Mouse (Mus musculus) inflammation-experienced regulatory T-cells, adult 6 months (primary cell): Measurements from ENCODE around the gene Mpp6. TPM values are rescaled to one million over a fixed set of nuclear protein-coding genes. Genes with fewer than 3 reads are reported as not detected.

ENCODE experiments used
- ATAC-seq: one replicate; pipeline ENCODE4 v1.8.0; 2017
- polyA plus RNA-seq, 3 experiments: library from polyadenylated mRNA; unstranded; fragments of 100-300 nt; shearing (Covaris generic); gene quantifications; one replicate each; pipeline ENCODE4 v1.2.1; 2017

Mpp6 gene
- polyA plus RNA-seq, 3 experiments from 2014 or later = 9.0 to 14.0 (median 10.3) TPM

DNA sequence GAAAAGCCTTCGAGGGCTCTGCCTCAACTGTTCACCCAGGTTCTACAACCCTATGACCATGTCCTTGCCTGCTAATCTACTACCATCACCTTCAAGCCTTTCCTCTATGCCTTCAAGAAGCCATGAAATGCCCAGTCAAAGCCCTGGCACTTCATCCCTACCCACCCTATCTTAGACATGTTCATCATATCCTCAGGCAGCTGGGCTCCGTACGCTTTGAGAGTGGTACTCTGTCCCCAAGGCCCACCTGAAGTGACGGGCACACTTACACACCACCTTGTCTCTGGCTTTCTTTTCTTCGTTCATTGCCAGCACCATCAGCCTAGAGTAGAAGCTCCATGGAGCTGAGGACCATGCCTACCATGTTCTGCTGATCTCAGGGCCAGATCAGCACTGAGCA is 121.2 kb downstream of the Mpp6 start:
- no peak for ATAC-seq

DNA sequence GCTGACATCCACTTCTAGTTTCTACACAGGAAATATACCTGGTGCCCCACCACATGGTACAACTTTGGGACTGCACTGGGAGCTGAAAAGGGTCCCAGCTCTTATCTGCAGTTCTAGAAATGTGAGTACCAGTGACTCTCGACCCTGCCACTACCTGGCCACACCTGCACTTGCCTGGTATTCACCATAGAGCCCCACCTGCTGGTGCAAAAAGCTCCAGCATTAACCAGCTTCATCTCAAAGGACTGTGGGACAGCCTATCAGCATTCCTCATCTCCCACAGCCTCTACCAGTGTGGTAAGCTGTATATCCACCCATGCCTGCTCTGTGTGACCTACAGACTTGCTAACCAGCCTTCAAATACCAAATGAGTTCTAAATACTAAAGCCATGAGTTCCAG is 122.9 kb downstream of the Mpp6 start:
- ATAC-seq = no peak

DNA sequence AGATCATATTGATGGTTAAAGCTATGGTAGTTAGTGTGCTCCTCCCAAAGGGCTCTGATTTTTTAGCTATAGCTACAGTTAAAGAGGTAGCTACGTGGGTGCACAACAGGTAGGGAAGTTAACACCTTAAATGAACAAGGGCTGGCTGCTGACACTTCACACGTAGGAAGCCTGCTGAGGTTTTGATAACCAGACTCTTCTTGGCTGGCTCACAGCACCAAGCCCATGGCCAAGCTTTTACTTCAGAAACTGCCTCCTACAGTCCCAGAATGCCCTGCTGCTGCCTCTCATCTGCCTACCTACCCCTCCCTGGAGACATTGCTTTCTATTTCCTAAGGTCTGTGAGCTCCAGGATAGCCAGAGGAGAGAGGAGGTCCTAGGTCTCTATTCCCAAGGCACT is 127.9 kb downstream of the Mpp6 start:
- ATAC-seq = no peak

DNA sequence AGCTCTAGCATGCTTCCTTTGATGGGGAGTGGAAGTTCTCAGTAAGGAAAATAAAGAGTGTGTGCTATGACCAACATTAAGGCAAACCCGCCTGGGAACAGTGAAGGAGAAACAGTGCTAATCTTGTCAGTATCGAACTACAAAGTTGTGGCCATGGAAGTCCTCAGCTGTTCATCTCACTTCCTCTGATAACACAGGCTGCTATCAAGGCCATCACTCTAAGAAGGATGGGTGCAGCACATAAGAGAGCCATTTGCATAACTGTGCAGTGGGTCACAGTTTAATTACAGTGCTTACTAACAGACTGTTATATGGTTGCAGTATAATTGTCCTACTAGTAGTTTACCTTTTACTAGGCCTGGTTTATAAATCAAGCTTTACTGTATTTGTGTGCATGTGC is 129.9 kb downstream of the Mpp6 start:
- no peak for ATAC-seq

DNA sequence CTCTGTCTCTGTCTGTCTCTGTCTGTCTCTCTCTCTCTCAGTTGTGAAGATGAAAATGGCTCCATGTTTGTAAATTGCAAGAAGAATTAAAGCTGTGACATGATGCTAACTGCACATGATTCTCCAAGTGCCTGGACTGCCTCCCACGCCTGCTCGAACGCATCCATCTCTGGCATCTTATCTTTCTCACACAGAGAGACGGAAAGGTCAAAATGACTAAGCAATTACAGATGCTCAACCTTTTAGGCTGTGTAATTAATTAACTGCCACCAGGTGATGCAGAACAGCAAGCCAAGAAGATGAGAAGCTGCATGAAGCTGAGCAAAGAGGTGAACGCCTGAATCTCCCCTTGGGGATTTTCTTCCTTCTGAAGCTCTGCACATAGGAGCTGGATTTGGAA is 130.4 kb downstream of the Mpp6 start:
- ATAC-seq = no peak

DNA sequence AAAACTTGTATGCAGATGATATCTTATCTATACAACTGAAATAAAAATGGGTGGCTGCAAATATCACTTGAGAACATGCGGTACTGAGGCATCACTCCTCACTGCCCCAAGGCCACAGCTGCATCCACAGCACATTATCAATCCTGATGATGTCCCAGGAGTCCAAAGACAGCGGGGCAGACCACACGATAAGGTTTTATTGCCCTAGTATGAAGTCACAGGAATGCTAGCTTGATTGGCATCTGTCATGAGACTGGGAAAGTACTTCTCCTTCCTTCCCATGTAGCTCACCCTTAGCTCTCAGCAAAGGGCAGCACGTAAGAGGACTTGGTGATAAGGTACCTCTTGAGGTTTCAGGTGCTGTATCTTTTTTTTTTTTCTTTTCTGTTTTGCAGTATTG is 134.1 kb downstream of the Mpp6 start:
- no peak for ATAC-seq

DNA sequence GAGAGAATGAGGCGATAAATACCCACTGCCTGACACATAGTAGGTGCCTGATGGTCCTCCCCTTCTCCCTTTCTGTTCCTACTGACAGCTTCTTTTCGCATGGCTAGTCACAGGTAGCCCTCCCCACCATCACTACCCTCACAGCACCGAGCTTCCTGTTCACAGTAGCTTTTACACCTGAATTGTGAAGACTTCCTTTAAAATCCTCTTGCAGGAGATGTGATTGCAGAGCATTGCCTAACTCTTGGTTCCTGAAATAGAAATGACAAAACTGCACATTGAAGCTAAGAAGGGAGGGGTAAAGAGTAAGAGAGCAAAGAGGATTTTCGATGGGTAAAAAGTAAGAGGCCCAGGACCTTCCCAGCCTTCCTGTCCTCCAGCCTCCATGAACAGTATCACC is 134.9 kb downstream of the Mpp6 start:
- no peak for ATAC-seq

DNA sequence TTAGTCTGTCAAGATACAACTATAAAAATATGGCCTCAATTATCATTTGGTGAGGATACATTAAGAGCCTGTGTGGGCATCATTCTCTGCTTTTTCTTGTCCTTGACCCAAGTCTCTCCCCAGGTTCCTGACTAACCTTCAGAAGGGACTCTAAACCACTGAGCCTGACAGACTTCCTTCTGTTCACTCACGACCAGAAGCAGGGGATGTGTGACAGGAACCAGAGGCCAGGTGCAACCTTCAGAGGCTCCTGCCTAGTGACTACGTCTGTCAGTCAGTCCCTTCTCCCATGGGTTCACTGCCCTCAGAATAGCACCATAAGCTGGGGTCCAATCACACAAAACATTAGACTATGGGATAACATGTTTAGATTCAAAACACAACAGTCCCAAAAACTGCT is 137.3 kb downstream of the Mpp6 start:
- no peak for ATAC-seq

DNA sequence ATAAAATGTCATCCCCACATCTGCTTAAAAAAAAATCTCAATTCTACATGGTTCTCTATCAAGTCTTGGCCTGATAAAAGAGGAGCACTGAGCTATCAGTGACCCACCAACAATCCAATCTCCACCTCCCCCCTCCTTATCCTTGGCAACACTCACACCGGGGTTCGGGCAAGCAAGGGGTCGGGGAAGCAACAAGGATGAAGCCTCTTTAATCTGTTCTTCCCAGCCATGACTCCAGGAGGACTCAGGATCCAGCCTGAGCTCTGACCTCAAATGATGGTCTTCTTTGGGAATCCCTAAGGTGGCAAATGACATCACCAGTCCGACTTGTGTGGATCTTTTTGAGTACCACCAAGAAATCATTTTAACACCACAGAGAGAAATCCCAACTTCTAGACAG is 137.8 kb downstream of the Mpp6 start:
- ATAC-seq = no peak

Other genes starting within 250 kb of the Mpp6 start
- gene Gsdme, start 153.6 kb downstream of the Mpp6 start, polyA plus RNA-seq = 10 to 100 TPM; 13.9 to 18.5 (median 15.4) TPM